Mouse (Mus musculus): ENCODE results near the gene Strada.

DNA sequence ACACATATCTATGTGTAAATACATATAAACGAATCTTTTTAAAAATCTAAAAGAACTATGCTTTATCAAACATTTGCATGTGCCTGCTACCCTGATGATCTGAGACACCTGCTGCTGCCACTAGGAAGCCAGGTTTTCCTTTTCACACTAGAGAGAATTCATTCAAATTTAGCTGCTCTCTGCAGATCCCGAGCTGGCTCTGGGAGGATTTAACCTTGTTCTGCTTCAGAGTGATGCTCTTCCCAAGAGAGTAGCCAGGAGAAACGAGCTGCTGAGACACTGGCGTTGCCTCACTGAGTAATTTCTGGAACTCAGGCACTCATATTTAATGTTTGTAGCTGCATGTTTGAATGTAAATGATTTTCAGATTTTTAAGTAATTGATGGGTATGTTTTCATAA lies 77.2 kb downstream of the Strada start:
- TF ChIP-seq CTCF (IDR thresholded peaks at IDR 0.05; ENCODE audit: borderline replicate concordance, insufficient read depth, low read length) = no peak
- TF ChIP-seq POLR2A (IDR thresholded peaks at IDR 0.05; ENCODE audit: low read depth, low read length) = no peak
